Mouse (Mus musculus) frontal cortex, postnatal 36 days (tissue): ENCODE measurements at regions not wholly inside any gene's neighbourhood (a gene's known extent, or its start where the extent isn't known, plus 50 kb on each side); places are given as distances from the start of the nearest gene placed in this dataset.

Experiments
- DNase-seq, 2 experiments: peaks; one replicate each; pipeline ENCODE4 v3.0.0; 2022; ENCODE audit warnings: low spot score in 2 of 2

DNA sequence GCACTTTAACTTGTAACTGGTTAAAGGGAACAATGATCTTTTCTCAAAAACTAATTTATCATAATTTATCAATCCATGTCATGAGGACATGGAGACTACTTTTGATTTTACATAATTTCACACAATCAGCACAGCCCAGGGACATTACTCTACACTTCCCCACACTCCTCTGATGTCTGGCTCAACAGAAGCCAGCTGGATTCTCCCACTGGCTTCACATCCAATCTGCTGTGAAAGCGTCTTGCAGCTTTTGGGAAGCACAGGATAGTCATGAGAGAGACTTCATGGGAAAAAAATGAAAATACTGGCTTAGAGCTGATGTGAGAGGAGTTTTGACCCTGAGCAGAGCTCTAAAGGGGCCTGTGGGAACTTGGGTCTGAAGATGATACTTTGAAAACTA lies 61.7 kb upstream of the Hrasls start:
- peak in 1 of 2 experiments; percentile 49 for DNase-seq

DNA sequence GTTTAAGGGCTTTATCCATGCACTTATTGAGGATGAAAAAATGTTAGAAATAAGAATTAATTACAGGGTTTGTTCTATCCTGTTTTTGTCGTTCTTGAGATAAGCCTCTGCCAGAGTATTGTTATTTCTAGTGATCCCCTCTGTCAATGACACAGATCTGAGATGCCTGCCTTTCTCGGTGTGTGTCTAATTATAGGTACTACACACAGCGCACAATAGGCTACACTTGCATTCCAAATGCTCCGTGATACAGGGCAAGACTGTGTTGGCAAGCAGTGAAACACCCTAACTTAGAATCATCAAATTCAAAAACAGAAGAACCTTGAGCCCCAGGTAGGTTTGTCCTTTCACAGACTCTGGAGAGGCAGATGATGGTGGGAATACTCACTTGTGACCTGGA lies 90.3 kb upstream of the Hrasls start:
- DNase-seq: no peak

DNA sequence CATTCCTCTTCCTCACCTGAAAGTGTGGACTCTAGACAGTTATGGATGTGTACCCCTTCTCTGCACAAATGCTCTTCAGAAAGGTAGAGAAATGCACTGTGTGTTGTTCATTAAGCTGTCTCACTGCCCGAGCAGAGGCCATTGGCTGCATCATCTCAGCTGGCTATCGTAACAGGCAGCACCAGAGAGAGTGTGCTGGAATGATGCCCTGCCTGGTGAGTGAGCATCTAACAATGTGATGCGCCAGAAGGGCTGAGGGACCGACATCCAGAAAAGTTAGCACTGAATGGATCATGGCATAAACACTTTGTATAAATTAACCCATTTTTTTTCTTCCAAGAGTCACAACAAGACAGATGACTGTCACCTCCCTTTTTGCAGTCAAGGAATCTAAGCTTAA lies 112.7 kb upstream of the Hrasls start:
- DNase-seq: no peak

DNA sequence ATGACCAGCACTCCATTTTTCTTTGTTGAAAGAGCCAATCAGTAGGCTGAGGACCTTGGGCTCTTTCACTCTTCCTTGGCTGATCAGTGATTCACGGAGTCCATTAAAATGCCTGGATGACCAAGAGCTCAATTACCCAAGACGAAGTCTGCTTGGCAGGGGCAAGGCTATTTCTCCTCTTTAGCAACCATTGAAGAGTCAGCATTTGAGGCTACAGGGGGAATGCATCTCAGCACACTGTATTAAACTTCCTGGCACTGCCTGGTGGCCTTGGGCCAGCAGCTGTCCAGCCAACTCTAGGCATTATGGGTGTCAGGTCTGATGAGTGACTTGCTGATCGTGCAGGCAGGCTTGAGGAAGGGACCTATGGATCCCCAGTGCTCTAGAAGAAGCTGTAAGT lies 136.5 kb upstream of the Mb21d2 start:
- DNase-seq: no peak

DNA sequence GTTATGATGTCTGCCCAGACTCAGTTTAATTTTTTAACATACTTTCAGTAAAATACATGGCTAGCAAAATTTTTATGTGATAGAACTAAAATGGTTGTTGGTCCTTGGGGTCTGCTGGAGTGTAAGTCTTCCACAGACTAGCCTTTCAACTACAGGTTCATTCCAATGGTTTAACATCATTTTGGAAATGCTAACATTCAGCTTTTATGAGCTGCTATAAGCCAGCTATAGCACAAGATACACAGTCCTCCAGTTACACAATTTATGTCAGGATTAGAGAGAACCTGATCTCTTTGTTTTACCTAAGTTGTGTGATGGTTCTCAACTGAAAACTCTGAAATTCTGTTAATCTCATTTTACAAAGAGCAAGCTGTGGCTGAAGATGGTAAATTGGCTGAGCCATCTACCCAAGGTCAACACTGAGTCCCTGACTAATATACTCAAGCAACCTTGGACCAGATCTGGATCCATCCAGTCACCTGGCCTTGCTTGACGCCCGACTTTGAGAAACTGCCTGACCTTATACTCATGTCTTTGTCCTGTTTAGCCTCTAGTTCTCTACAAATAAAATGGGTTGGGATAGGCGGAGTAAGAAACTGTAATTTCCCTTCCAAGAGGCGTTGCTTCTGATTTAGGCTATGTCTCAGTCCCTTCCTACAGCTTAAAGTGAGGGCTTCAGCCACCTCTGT lies 135.8 kb upstream of the Mb21d2 start:
- DNase-seq: no peak

DNA sequence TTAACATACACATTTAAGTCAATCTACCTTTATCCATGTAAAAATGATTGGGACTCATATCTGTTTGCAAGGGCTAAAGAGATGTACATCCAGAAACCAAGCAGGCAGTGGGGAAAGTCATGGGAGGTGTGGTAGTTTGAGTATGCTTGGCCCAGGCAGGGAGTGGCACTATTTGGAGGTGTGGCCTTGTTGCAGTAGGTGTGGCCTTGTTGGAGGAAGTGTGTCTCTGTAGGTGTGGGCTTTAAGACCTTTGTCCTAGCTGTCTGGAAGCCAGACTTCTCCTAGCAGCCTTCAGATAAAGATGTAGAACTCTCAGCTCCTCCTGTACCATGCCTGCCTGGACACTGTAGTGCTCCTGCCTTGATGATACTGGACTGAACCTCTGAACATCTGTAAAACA lies 133.9 kb upstream of the Mb21d2 start:
- no peak for DNase-seq

DNA sequence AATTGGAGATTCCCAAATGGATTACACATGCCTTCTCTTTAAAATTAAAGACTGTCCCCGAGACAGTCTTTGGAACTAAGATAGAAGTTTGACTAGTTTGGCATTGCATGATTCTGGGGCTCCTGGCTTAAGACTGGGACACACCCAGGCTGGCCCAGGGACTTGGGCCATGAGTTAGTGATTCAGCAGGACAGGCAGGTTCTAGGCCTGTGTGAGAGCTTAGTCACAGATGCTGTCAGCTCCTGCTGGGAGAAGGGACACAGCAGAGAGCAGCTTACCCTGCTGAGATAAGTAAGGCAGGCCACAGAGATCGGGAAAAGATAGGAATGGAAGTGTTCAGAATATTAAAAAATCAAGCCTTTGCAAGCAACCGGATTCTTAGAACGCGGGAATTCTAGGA lies 127.6 kb upstream of the Mb21d2 start:
- DNase-seq: no peak

DNA sequence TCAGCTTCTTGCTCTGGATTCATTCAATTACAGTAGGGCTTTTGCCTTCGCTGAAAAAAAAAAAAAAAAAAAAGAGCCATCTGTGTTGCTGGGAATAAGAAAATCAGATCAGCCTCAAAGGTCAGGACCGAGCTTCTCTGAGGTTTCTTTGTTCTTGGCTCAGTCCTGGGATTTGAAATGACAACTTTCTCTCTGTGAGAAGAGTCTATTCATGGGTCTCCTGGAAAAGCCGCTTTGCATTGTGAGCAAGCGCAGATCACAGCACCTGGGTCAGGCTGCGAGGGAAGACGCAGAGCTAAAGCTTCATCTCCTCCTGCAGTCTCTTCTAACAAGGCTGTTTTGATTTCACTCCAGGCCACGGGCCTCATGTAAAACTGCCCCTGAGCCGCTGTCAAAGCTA lies 125.0 kb upstream of the Mb21d2 start:
- no peak for DNase-seq

DNA sequence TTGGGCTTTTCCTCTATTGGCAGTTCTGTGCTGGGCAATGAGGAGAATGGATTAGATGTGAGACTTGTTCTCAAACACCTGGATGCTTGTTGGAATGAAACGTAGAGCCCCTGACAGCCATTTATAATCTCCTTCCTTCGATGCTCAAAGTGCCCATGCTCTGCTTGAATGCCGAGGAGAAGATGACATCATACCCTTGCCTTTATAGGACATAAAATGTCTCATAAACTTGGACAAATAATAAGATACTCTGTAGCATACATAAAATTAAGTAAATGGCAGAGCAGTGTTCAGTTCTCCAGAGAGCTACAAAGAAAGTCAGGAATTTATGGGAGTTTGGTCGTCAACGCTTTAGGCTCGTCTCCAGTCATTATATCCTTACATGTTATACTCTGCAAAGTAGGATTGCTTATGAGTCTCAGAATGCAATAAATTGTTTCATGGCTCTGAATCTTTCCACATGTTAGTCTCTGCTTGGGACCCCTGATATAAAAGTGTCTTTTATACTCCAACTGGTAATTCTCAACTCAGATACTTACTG lies 117.0 kb upstream of the Mb21d2 start:
- no peak for DNase-seq

DNA sequence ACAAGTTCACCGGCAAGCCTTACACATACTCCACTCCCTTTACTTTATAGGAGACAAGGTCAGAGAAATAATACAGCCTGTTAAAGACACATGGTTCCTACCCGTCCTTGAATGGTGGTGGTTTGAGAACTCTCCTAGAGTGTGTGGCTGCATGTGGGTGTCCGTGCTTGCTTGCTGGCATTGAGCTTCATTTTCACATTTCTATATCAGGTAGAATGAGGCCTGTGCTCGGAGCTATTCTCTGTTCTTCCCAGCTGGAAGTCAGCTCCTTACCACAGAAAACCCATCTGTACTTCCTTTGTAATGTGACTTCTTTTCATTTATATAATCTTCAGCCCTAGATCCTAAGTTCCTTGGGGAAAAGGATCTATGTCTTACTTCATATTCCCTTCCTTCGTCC lies 106.0 kb upstream of the Mb21d2 start:
- peak; percentile 9 to 51 for DNase-seq

DNA sequence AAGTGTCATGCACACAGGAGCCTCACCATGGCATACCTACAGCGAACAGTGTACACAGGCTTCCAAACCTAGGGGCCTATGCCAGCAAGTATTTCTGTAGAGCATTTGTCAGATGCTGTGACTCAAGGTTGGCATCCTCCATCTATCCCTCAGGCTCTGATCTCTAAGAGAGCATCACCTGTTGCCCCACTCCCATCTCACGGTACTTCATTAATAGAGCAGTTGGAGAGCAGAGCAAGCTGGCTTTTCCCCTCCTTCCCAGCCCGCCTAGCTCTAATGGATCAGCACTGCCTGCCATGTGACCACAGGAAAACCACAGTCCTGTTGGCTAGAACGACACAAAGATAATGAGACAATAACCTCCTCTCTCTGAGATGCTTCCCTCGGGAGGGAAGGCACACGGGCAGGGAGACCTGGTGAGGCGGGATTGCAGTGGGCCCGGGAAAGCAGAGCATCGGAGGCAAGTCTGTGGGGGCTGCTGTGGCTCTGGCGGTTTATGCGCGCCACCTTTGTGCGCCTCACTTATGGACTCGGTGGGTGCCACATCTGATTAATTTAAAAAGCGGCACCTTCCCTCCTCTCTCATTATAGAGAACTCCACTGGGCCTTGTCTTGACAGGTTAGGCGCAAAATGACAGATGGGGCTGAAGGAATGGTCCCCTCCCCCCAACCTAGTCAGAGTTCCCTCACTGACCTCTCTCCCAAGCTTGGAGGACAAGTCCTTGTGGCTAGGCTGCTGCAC lies 104.8 kb upstream of the Mb21d2 start:
- no peak for DNase-seq

DNA sequence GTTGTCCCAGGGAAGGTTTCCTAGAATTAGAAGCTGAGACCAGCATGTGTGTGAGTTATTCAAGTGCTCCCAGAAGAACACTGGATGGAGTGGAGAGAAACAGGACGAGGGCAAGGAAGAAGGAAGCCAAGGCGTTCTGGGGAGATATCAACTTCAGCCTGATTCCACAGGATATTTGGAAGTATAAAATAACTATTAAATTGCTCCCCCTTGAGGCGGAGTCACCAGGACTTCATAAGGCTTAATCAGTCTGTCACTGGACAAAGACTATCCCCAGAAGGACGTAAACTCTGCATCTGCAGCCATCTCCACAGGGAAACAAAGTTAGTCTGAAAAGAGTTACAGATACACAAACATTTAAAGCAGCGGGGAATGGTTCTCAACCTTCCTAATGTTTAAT lies 103.9 kb upstream of the Mb21d2 start:
- no peak for DNase-seq

DNA sequence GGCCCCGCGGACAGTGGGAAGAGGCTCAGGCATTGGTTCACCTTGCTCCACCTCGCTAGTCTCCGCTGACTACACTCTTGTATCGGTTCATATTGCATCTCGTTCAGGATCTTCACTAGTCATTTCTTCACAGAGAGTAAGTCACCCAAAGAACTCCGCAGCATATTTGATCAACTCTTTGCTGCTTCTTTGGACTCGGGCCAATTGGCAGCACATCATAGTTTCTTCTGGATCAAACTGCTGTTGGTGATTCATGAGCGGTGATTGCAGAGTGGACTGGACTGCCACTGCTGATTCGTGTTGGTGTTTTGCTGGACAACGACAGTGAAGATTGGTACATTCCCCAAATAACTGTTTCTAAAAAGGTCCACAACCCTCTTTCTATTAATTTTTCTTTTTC lies 98.4 kb upstream of the Mb21d2 start:
- no peak for DNase-seq

DNA sequence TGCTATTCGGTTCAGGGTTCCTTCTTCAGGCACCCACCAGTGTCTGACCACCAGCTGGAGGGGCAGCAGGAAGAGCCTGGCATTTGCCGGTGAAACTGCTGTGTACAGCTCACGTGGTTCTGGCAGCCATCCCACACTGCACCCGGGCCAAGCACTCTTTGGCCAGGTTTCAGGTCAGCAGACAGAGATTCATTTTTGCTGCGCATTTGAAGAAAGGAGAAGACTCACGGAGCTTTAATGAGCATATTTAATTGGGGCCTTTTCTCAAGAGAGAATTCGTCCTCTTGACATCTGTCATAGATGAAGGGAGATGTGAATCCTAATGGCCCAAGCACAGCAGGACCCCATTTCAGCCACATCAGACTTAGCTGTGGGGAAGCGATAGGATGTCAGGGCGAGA lies 71.8 kb upstream of the Mb21d2 start:
- DNase-seq: no peak

DNA sequence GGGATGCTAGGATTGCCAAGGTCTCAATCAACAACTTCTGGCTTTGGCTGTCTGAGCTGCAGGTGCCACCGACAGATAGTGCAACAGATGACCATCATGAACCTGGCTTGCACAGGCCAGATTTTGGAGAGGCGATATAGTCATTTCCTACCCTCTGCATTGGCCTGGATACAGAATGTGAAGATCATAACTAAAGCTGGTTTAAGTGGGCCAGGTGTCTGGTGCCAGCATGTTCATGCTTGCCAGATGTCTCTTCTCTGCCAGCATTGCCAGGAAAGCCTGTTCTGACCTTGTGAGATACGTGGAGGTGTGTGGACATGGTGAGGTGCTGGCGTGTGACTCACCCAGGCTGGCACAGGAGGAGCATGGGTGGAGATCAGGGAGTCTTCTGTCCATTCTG lies 70.2 kb upstream of the Mb21d2 start:
- DNase-seq: no peak

DNA sequence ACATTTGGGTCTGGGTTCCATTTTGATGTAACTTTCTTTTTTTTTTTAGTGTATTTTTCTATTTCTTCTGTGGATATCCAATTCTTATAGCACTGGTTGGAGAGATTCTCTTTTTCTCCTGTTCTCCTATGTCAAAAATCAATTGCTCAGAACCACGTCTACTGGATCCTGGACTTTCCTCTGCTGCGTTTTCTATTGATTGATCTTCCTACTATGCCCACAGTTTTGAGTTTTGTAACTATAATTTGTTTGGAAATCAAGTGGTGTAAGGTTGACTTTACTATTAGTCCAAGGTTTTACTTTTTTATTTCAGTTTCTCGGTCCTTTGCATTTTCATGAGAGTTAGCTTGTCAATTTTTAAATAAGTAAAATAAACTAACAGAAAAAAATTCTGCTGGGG lies 67.2 kb upstream of the Mb21d2 start:
- DNase-seq: no peak

DNA sequence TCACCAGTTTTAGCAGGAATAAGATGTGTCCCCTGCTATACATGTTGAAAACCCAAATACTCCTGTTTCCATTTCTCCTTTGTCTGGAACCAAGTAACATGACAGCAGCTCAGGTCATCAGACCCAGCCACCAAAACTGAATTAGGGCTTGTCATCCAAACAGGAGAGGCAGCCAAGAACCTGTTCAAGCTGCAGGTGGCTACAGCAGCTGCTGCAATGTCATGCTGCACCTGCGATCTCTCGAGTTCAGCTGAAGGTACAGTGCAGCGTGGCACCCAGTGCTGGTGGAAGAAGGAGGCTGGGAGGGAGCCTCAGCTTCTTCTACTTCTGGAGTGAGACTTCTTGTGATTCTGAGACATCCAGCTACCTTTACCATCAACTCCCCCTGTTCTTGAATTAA lies 61.2 kb upstream of the Mb21d2 start:
- DNase-seq: no peak

DNA sequence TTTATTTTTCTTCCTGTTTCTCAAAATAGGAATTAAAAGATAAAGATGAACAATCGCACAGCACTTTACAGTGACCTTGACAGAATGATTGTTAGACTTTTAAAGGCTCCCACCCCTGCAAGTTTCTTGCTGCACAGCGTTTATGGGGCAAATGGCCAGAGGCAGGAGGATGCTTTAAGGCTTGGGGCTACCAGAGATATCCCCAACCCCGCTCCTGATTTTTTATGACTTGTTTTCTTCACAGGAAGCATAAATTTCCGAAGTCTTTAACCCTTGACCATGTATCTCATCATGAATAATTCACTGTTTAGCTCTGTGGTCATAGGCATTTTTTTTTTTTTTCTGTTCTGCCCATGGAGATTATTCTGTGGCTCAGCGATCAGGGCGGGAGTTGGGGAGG lies 55.5 kb upstream of the Mb21d2 start:
- DNase-seq: no peak

DNA sequence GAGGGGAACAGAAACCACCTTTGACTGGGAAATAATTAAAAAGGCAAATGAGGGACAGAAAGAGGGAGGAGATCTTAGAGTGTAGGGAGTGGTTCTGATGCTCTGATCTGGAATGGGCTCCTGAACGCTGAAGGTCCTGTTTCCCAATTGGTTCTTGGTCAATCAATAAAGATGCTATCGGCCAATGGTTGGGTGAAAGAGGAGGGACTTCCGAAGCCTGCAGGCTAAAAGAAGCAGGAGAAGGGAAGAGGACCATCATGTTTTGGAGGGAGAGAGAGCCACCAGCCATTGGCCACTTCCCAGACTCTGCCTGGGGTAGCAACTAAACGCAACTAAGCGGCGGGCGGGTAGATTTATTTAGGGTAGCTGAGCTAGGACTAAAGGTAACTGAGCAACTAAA lies 53.4 kb upstream of the Mb21d2 start:
- no peak for DNase-seq
